Mouse (Mus musculus) CH12.LX (cell line): ENCODE results near the gene Gm10271.

Experiments used
- BHLHE40 ChIP-seq: IDR thresholded peaks from 2 replicates; pipeline ENCODE4 v1.6.1; 2011; ENCODE audit warnings: mild to moderate bottlenecking, low read depth, low read length, improper control_type of control experiment
- CHD1 ChIP-seq: IDR thresholded peaks from 2 replicates; pipeline ENCODE4 v1.6.1; 2012; ENCODE audit warnings: low read depth, low read length, improper control_type of control experiment, inconsistent platforms
- CTCF ChIP-seq, 2 experiments: IDR thresholded peaks in 1 of 2; conservative IDR thresholded peaks in 1 of 2; 2 replicates each; pipeline ENCODE4 v1.5.1; 2011 to 2012; ENCODE audit warnings: low read depth in 2 of 2, low read length in 2 of 2, improper control_type of control experiment in 1 of 2, inconsistent platforms in 1 of 2, mild to moderate bottlenecking in 1 of 2, moderate library complexity in 1 of 2
- ETS1 ChIP-seq: conservative IDR thresholded peaks from 2 replicates; pipeline ENCODE4 v1.6.1; 2012; ENCODE audit warnings: low read depth, mild to moderate bottlenecking, inconsistent platforms, low read length, improper control_type of control experiment, moderate library complexity
- GABPA ChIP-seq: IDR thresholded peaks from 2 replicates; pipeline ENCODE4 v1.6.1; 2012; ENCODE audit warnings: low read depth, low read length, improper control_type of control experiment, inconsistent platforms; ENCODE audit not compliant: insufficient replicate concordance
- KAT2A ChIP-seq: IDR thresholded peaks from 2 replicates; pipeline ENCODE4 v1.6.1; 2012; ENCODE audit warnings: low read length, improper control_type of control experiment, inconsistent platforms; ENCODE audit not compliant: insufficient replicate concordance
- MAZ ChIP-seq: IDR thresholded peaks from 2 replicates; pipeline ENCODE4 v1.6.1; 2012; ENCODE audit warnings: low read depth, mild to moderate bottlenecking, inconsistent platforms, low read length, improper control_type of control experiment, moderate library complexity
- POLR2A ChIP-seq: IDR thresholded peaks from 2 replicates; pipeline ENCODE4 v1.6.1; 2011; ENCODE audit warnings: low read depth, mild to moderate bottlenecking, improper control_type of control experiment, low read length
- SIN3A ChIP-seq: IDR thresholded peaks from 2 replicates; pipeline ENCODE4 v1.6.1; 2012; ENCODE audit warnings: low read length, improper control_type of control experiment, inconsistent platforms
- TBP ChIP-seq: conservative IDR thresholded peaks from 2 replicates; pipeline ENCODE4 v1.6.1; 2011; ENCODE audit warnings: low read depth, low read length, improper control_type of control experiment
- ZNF384 ChIP-seq: IDR thresholded peaks from 2 replicates; pipeline ENCODE4 v1.6.1; 2012; ENCODE audit warnings: low read depth, low read length, improper control_type of control experiment, inconsistent platforms

GRCm38 (mm10) chr10:117005707-117006464 is 33.5 kb upstream of the Gm10271 start:
- TF ChIP-seq CTCF (conservative IDR thresholded peaks at IDR 0.05 in 1 of 2, IDR thresholded peaks at IDR 0.05 in 1 of 2; ENCODE audit: low read depth in 2 of 2, low read length in 2 of 2) (no peak), BHLHE40 (no peak), ETS1 (no peak), GABPA (no peak), POLR2A (no peak), SIN3A (no peak), CHD1 (no peak), ZNF384 (no peak), TBP (no peak), KAT2A (no peak), MAZ (no peak)
